Mouse (Mus musculus) liver, postnatal 0 days (tissue): ENCODE data around the gene Sipa1l3. TPM values are rescaled to one million over a fixed set of nuclear protein-coding genes. Genes with fewer than 3 reads are reported as not detected.

Experiments used
- ATAC-seq: fragments of 200-750 bp; cut with Nextera tagmentation; 2 replicates; pipeline ENCODE4 v1.8.0; 2017; ENCODE audit warnings: mild to moderate bottlenecking, moderate library complexity
- DNase-seq: peaks from one replicate; pipeline ENCODE4 v3.0.0-alpha.2; 2016
- H3K27ac ChIP-seq: fragments of 300-500 bp; sonication (generic); 2 replicates; pipeline ENCODE4 v1.5.1; 2014; ENCODE audit warnings: antibody characterized with exemption, moderate library complexity, mild to moderate bottlenecking, low read depth
- H3K27me3 ChIP-seq: fragments of 300-500 bp; sonication (generic); 2 replicates; pipeline ENCODE4 v1.6.1; 2014; ENCODE audit warnings: low read length, control low read depth, mixed read lengths; ENCODE audit not compliant: insufficient read depth
- H3K36me3 ChIP-seq: fragments of 300-500 bp; sonication (generic); replicated peaks from 2 replicates; pipeline ENCODE4 v1.6.1; 2014; ENCODE audit warnings: mild to moderate bottlenecking, control low read depth, low read length, moderate library complexity, mixed read lengths; ENCODE audit not compliant: insufficient read depth
- H3K4me1 ChIP-seq: fragments of 300-500 bp; sonication (generic); 2 replicates; pipeline ENCODE4 v1.6.1; 2014; ENCODE audit warnings: antibody characterized with exemption, mild to moderate bottlenecking, control low read depth; ENCODE audit not compliant: insufficient read depth
- H3K4me2 ChIP-seq: fragments of 300-500 bp; sonication (generic); 2 replicates; pipeline ENCODE4 v1.6.1; 2014; ENCODE audit warnings: low read depth, mild to moderate bottlenecking, low read length, moderate library complexity, mixed read lengths
- H3K4me3 ChIP-seq: fragments of 300-500 bp; sonication (generic); 2 replicates; pipeline ENCODE4 v1.5.1; 2014; ENCODE audit warnings: low read depth, low read length
- H3K9ac ChIP-seq: fragments of 300-500 bp; sonication (generic); replicated peaks from 2 replicates; pipeline ENCODE4 v1.6.1; 2014; ENCODE audit warnings: mild to moderate bottlenecking, moderate library complexity
- H3K9me3 ChIP-seq: fragments of 300-500 bp; sonication (generic); 2 replicates; pipeline ENCODE4 v1.6.1; 2016; ENCODE audit warnings: mild to moderate bottlenecking, control low read depth, low read length, mixed read lengths
- CTCF ChIP-seq: sonication (generic); IDR thresholded peaks from 2 replicates; pipeline ENCODE4 v1.5.1; 2016; ENCODE audit warnings: antibody characterized with exemption, low read depth
- EP300 ChIP-seq: IDR thresholded peaks from 2 replicates; pipeline ENCODE4 v1.6.1; 2016; ENCODE audit warnings: antibody characterized with exemption, low read depth, mild to moderate bottlenecking
- WGBS: fragments of 180-500 bp; shearing (Covaris S2); extraction: QIAGEN DNeasy Blood & Tissue Kit; methylation state at CpG from one replicate; pipeline ENCODE4 v1.1.7; 2014; ENCODE audit not compliant: insufficient replicate concordance; 5-methylcytosine and 5-hydroxymethylcytosine counted together
- polyA plus RNA-seq: library from polyadenylated mRNA; unstranded; fragments of >200 nt; fragmentation: Nextera tagmentation; extraction: Ambion mirVana; gene quantifications from 2 replicates; pipeline ENCODE4 v1.2.1, GENCODE M21; 2015

The Sipa1l3 gene
- polyA plus RNA-seq, 1 experiment from 2014 or later = 1.7 TPM

- Histone ChIP-seq H3K4me1 (no peaks in the 10 kb centered on the region; the same call in none of the 2 replicates), H3K9ac (no peak overlapping the region), H3K27ac (no peak overlapping the region), H3K27me3 (no peaks in the 10 kb centered on the region), H3K4me3 (no peak overlapping the region), H3K4me2 (no peak overlapping the region), H3K36me3 (no peaks in the 10 kb centered on the region), H3K9me3 (no peaks in the 10 kb centered on the region)
- DNase-seq (no peak), ATAC-seq (no peak)
- TF ChIP-seq CTCF = no peak
- no peak for TF ChIP-seq EP300
- 59% methylated on average over 2 of the region's 2 CpGs for WGBS
These were observed 101.5 kb downstream of the Sipa1l3 start for GRCm38 (mm10) chr7:29416906-29417305.

DNA sequence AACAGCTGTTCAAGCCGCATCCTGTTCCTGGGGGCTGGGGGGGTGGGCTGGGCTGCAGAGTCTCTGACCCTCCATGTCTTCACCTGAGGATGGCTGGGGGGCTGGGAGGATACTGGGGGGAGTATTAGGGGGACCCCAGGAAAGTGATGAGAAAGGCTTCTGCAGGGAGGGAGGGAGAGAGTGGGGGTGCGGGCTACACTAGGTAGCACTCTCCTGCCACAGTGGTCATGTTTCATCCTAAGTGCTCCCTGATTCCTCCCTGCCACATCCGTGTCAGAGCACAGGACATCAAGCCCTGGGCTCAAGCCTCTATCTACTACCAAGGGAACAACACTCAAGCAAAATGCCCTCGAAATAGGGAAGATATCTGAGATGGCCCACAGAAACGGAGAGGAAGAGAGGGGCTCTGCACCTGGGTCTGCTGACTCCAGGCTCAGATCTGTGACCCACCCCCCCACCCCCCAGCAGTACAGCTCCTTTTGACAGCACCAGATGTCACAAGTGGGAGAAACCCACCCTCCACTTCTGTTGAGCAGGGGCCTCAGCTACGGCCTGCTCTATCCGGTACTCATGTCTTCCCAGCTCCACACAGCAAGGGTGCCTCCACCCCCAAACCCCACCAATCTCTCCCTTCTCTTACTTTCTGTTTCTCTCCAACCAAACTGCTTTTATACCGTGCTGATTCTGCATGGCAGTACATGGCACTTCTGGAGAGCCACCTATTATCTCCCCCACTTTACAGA, 106.4 kb downstream of the Sipa1l3 start:
- H3K9me3 ChIP-seq = no peaks in the 10 kb centered on the region
- 72% methylated on average over 8 of the region's 8 CpGs for WGBS
- H3K36me3 ChIP-seq = no peaks in the 10 kb centered on the region

DNA sequence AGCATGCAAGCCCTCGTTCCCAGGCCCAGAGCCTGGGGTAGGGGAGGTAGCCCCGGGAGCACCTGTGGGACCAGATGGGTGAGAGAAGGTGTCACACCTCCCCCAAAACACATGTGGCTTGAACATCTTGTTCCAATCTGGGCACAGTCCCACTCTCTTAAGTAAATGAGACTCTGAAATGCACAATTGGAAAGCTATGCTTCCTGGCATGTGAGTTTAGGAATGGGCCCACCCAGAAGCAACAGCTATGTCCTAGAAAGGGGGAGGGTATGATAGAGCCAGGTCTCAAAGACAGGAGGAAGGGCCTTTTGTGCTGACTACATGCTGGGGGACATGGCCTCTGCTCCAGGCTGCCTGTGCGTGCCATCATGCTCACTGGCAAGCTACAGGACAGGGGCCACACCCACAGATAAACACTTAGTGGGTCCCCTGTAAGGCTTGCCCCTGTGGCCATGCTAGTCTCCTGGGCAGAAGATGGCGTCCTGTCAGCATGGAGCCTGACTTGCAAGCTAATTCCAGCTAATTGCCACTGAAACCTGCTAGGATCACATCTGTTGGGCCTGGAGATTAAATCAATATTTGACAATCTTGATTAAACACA, 107.1 kb downstream of the Sipa1l3 start:
- Histone ChIP-seq H3K36me3 (no peaks in the 10 kb centered on the region), H3K4me3 (no peak overlapping the region), H3K27me3 (no peaks in the 10 kb centered on the region), H3K4me2 (no peak overlapping the region), H3K9me3 (no peaks in the 10 kb centered on the region), H3K4me1 (no peaks in the 10 kb centered on the region; the same call in none of the 2 replicates), H3K9ac (no peak overlapping the region), H3K27ac (no peak overlapping the region)
- DNase-seq = no peak
- WGBS = 69% methylated on average over 4 of the region's 4 CpGs
- no peak for ATAC-seq
- TF ChIP-seq CTCF (no peak), EP300 (no peak)

More for the DNA sequence above, 106.4 kb downstream of the Sipa1l3 start:
- ATAC-seq = no peak
- Histone ChIP-seq H3K27me3 (no peaks in the 10 kb centered on the region), H3K4me2 (no peak overlapping the region), H3K4me1 (no peaks in the 10 kb centered on the region; the same call in none of the 2 replicates), H3K4me3 (no peak overlapping the region), H3K27ac (no peak overlapping the region), H3K9ac (no peak overlapping the region)
- DNase-seq = no peak
- TF ChIP-seq CTCF (no peak), EP300 (no peak)

DNA sequence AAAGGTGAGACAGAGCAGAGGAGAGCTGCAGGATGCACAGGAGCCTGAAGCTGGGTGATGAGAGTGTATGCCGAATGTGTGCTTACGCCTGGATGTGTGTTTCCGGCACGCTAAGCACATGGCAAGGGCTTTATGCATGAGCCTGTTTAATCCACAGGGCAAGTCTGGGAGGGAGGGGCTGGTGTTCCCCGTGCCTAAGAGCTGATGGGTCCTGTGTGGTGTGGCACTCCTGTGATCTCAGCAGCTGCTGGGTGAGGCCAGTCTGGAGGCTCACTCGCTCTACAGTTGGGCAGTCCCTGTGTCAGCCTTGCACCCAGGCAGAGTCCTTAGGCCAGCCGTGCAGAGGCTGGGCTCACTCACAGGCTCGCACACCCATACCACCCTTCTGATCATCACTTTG, 108.0 kb downstream of the Sipa1l3 start:
- DNase-seq (no peak), ATAC-seq (no peak)
- Histone ChIP-seq H3K9me3 (no peaks in the 10 kb centered on the region), H3K9ac (no peak overlapping the region), H3K4me2 (no peak overlapping the region), H3K27ac (no peak overlapping the region), H3K4me3 (no peak overlapping the region), H3K36me3 (no peaks in the 10 kb centered on the region), H3K4me1 (no peaks in the 10 kb centered on the region; the same call in none of the 2 replicates), H3K27me3 (no peaks in the 10 kb centered on the region)
- 84% methylated on average over 8 of the region's 8 CpGs for WGBS
- no peak for TF ChIP-seq CTCF
- TF ChIP-seq EP300 = no peak

GRCm38 (mm10) chr7:29406855-29407254, 111.6 kb downstream of the Sipa1l3 start:
- no peak for TF ChIP-seq EP300
- no peak for TF ChIP-seq CTCF
- ATAC-seq = no peak

GRCm38 (mm10) chr7:29404126-29404525, 114.3 kb downstream of the Sipa1l3 start:
- H3K9me3 ChIP-seq = no peaks in the 10 kb centered on the region; the same call in 1 of the 2 replicates
- H3K27ac ChIP-seq = no peak overlapping the region
- H3K36me3 ChIP-seq = 0 out of 2 replicates have a peak, but pooled peaks cover 3% of the 10 kb centered on the region
- TF ChIP-seq CTCF (no peak), EP300 (no peak)
- H3K4me2 ChIP-seq = no peak overlapping the region
- no peak for ATAC-seq
- no peaks in the 10 kb centered on the region for H3K27me3 ChIP-seq
- no peak overlapping the region for H3K4me3 ChIP-seq
- no peaks in the 10 kb centered on the region for H3K4me1 ChIP-seq
- no peak overlapping the region for H3K9ac ChIP-seq
- no peak for DNase-seq
- 89% methylated on average over 2 of the region's 2 CpGs for WGBS

More at GRCm38 (mm10) chr7:29406855-29407254, 111.6 kb downstream of the Sipa1l3 start:
- H3K36me3 ChIP-seq = no peaks in the 10 kb centered on the region
- DNase-seq = no peak
- WGBS = 69% methylated on average over 4 of the region's 4 CpGs
- no peak overlapping the region for H3K4me2 ChIP-seq
- no peaks in the 10 kb centered on the region; the same call in 1 of the 2 replicates for H3K9me3 ChIP-seq
- H3K27me3 ChIP-seq = no peaks in the 10 kb centered on the region
- H3K9ac ChIP-seq = no peak overlapping the region
- H3K27ac ChIP-seq = no peak overlapping the region
- H3K4me3 ChIP-seq = no peak overlapping the region
- no peaks in the 10 kb centered on the region; the same call in none of the 2 replicates for H3K4me1 ChIP-seq
